Mouse (Mus musculus) erythroid progenitor cell, adult 5-6 weeks (primary cell): Measurements from ENCODE around the gene Srsf11. TPM values are rescaled to one million over a fixed set of nuclear protein-coding genes. Genes with fewer than 3 reads are reported as not detected.

ENCODE experiments used
- ATAC-seq: replicated peaks from 2 replicates; pipeline ENCODE4 v1.8.0; 2016; ENCODE audit warnings: moderate number of reproducible peaks, mild to moderate bottlenecking, moderate TSS enrichment, inconsistent platforms; ENCODE audit not compliant: poor library complexity, low FRiP score, severe bottlenecking
- total RNA-seq, 2 experiments: library from RNA; stranded (forward) in 1 of 2; stranded (reverse) in 1 of 2; fragments of 150-400 nt in 1 of 2; fragments of 186-747, 209-891 nt in 1 of 2; gene quantifications; 2 replicates each; pipeline versions ENCODE4 v1.2.3 to v1.2.4; 2015 to 2017; ENCODE audit warnings: low replicate concordance in 2 of 2

The Srsf11 gene
- total RNA-seq (2015; ENCODE audit: low replicate concordance): 207 and 219 TPM in 2 replicates
- 168 and 230 TPM in 2 replicates for total RNA-seq (2017; ENCODE audit: low replicate concordance)

- peak; percentile 91 for ATAC-seq
Measured at GRCm38 (mm10) chr3:158036329-158036988, at the start of gene Srsf11, which contains the start of gene Lrrc40. TSS of gene Srsf11 (minus strand) at chr3:158036639. TSS of gene Lrrc40 (plus strand) at chr3:158036662.

- no peak for ATAC-seq
Measured at GRCm38 (mm10) chr3:158077828-158078227, 41.4 kb upstream of the Srsf11 start.

- no peak for ATAC-seq
Measured at GRCm38 (mm10) chr3:158077380-158077772, 40.9 kb upstream of the Srsf11 start.

- no peak for ATAC-seq
Measured at GRCm38 (mm10) chr3:158076685-158077379, 40.4 kb upstream of the Srsf11 start.

- no peak for ATAC-seq
Measured at GRCm38 (mm10) chr3:158075004-158075403, 38.6 kb upstream of the Srsf11 start.

GRCm38 (mm10) chr3:158068613-158069263, 32.3 kb upstream of the Srsf11 start:
- no peak for ATAC-seq

GRCm38 (mm10) chr3:158067916-158068315, 31.5 kb upstream of the Srsf11 start:
- no peak for ATAC-seq

GRCm38 (mm10) chr3:158065256-158065655, 28.8 kb upstream of the Srsf11 start:
- no peak for ATAC-seq

- no peak for ATAC-seq
Measured at GRCm38 (mm10) chr3:158061811-158062523, 25.5 kb upstream of the Srsf11 start.

- no peak for ATAC-seq
Measured at GRCm38 (mm10) chr3:158060621-158061291, 24.3 kb upstream of the Srsf11 start.

- ATAC-seq: no peak
Measured at GRCm38 (mm10) chr3:158049508-158049907, 13.1 kb upstream of the Srsf11 start.

GRCm38 (mm10) chr3:158040755-158041154, 4.3 kb upstream of the Srsf11 start:
- ATAC-seq: no peak

- ATAC-seq: no peak
Measured at GRCm38 (mm10) chr3:158038106-158038505, 1.7 kb upstream of the Srsf11 start.

GRCm38 (mm10) chr3:158035866-158036265, 573 bp downstream of the Srsf11 start:
- ATAC-seq: no peak; the same call in 1 of the 2 replicates

GRCm38 (mm10) chr3:158032106-158032505, 4.3 kb downstream of the Srsf11 start:
- ATAC-seq: 0 out of 2 replicates have a peak, but pooled peaks have one; percentile 11

GRCm38 (mm10) chr3:158031371-158031925, 5.0 kb downstream of the Srsf11 start:
- ATAC-seq: peak; percentile 81

- no peak for ATAC-seq
Measured at GRCm38 (mm10) chr3:158009762-158010320, 26.6 kb downstream of the Srsf11 start.

- no peak for ATAC-seq
Measured at GRCm38 (mm10) chr3:158008647-158009046, 27.8 kb downstream of the Srsf11 start.
